Mouse (Mus musculus) cerebellum, adult 11 months (tissue): ENCODE measurements around the gene Tmbim1.
"Not testable (repeated sequence)": the region's sequence is repeated elsewhere in the genome, so short reads cannot be mapped to it uniquely, and the experiment has no call there.

Experiments used
- DNase-seq: peaks from one replicate; pipeline ENCODE4 v3.0.0; 2022

The Tmbim1 gene

DNA sequence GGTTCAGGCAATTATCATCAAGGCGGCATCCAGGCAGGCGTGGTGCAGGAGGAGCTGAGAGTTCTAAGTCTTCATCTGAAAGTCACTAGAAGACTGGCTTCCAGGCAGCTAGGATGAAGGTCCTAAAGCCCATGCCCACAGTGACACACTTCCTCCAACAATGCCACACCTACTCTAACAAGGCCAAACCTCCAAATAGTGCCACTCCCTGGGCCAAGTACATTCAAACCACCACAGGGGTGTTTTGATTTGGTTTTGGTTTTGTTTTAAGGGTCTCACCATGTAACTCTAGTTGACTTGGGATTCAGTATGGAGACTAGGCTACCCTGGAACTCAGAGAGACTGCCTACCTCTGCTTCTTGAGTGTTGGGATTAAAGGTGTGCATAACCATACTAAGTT is at the start of gene Tmbim1:
Gene Tmbim1, minus strand, starts transcription at position 101 of the 400 bp plus-strand sequence.
- DNase-seq: no peak

GRCm38 (mm10) chr1:74353453-74354229 is 48.2 kb upstream of the Tmbim1 start:
- no peak for DNase-seq

DNA sequence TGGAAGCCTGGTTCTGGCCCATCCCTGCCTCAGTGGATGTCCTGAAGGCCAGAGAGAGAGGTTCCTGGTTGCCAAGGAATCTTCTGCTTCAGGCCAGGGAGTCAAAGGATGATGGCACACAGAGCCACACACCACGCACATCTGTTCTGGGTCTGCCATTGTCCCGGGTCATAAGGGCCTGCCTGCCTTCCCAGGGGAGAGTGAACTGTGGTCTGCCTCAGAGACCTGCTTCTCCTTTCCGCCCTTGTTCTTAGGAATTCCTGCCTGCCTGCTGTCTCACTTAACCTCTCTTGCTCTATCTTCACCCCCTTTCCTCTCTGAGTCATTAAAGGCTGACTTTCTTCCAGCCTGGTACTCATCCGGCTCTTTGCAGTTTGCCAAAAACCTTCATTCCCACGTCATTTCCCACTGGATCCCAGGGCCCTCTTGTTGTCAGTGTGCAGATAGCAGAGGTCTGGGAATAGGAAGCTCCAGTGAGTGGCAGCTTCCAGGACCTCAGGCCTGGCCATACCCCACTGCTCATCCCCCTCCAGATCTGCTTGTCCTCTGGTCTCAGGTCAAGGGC is 47.2 kb upstream of the Tmbim1 start:
- DNase-seq: no peak

DNA sequence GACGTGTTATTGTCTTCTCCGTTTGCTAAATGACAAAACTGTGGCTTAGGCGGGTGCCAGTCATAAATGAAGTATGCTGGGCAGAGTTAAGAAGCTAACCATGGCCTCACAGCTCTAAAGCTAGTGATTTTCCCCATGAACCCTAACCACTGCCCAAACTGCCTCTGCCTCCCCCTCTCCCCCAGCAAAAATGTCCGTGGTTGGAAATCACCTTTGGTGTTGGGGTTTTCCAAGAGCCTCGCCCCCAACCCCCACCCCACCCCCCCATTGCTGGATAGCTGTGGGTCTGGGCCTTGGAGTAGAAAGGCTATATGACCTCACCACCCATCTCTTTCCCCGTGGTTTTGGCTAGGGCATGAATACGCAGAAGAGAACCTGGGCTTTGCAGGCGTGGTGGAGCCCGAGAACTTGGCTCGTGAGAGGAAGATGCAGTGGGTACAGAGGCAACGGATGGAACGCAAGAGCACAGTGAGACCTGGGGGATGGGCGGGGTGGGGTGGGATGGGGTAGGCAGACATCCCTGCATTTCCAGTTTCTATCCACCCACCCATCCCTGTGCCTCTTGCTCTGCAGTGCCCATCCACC is 45.9 kb upstream of the Tmbim1 start:
- DNase-seq: no peak

DNA sequence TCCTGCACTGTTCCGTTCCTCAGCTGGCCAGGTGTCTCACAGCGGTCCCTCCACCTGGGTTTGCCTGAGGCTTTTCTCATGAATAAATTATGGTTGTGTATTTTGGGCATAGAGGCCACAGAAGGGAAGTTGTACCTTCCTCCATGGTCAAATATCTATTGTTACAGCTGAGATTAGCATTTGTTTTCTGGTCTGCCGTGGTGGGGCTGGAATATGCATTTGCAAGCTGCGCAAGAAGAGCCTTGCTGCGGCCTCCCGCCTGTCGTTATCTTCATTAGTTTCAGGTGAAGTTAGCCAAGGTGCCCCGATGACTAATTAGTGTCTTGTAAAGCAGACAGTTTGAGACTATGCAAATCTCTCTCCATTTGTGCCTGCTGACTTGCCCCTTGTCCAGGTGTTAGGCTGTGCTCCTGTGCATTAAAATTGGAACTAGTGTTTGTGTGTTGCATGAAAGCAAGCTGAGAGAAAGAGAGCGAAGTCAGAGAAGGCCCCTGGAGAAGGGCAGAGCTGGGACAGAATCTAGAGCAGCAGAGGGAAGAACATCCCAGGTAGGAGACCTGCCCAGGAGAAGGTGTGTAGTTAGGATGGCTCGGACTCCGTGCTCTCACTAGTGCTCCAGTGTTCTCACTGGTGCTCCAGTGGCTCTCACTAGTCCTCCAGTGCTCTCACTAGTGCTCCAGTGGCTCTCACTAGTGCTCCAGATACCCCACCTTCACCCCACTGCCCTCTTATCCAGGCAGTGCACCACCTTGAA is 38.9 kb upstream of the Tmbim1 start:
- no peak for DNase-seq

DNA sequence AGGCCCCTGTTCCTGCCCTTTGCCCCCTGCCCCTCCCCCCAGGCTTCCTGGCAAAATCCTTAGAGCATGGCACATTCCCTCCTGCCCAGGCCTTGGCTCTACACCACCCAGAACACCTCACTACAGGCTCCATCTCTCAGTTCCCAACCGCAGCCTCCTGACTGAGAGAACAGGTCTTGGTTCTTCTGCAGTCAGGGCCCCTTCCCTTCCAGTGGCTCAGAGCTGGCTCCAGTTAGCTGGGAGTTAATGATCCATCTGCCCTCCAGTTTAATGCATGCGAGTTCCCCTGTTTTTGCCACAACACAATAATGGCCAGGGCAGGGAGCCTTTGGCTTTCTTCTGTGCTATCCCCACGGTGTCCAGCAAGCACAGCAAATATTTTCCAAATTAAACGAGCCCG is 37.7 kb upstream of the Tmbim1 start:
- no peak for DNase-seq

DNA sequence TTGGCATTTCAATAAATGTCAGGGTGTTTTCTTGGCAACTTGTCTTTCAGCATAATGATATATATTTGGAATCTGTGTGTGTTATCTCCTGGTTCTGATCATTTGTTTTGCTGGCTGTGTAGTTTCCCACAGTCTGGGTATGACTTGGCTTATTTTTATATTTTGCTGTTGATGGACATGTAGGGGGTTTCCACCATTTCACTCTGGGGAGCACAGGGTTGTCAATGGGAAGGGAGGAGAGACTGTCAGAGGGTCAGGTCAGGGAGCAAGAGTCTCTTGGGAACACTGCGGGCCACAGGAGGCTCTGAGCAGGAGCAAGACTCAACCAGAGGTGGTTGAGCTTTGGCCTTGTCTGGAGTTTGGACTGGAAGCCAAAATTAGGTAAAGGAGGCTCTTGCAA is 36.9 kb upstream of the Tmbim1 start:
- DNase-seq: no peak

DNA sequence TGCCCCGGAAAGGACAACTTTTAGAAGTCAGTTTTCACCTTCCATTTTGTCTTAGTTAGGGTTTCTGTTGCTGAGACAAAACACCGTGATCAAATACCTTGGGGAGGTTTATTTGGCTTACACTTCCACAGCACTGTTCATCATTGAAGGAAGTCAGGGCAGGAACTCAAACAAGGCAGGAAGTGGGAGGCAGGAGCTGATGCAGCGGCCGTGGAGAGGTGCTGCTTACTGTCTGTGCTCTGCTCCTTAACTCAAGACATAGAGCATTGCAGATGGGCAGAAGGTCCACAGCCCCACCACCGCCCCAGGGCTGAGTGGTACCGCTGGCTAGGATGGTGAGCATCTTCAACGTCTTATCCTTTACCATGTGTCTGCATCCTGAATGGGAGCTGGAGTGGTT is 36.5 kb upstream of the Tmbim1 start:
- DNase-seq: no peak

DNA sequence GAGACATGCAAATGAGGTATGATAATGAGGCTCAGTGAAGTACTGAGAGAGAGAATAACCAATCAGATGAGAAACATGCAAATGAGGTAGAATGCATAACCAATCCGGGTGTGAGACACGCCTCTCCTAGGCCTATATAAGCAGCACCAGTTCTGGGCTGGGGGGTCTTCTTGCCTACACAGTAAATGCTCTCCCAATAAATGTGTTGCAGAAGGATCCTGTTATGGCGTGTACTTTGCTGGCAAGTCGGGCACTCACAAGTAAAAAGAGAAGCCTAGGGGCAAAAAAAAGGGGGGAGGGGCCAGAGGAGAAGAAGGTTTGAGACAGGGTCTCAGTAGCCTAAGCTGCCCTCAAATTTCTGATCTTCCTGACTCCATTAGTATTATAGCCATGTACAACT is 35.6 kb upstream of the Tmbim1 start:
- not testable (repeated sequence) for DNase-seq

DNA sequence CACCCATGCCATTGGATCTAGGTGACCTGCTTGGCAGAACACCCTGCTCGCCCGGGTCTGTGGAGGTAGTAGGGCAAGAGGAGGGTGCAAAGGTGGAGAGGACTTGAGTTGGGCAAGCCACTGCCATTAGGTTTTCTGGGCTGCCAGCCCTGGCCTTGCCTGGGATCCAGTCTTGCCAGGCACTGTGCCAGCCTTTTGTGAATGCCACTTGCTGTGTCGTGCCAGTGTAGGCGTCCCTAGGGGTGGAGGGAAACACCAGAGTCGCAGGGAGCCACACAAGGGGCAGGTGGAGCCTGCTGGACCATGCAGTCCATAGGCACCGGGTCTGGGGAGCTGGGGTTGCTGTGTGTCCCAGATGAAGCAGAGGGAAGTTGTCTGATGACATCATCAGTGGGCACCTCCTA is 34.9 kb upstream of the Tmbim1 start:
- DNase-seq: peak; percentile 33

DNA sequence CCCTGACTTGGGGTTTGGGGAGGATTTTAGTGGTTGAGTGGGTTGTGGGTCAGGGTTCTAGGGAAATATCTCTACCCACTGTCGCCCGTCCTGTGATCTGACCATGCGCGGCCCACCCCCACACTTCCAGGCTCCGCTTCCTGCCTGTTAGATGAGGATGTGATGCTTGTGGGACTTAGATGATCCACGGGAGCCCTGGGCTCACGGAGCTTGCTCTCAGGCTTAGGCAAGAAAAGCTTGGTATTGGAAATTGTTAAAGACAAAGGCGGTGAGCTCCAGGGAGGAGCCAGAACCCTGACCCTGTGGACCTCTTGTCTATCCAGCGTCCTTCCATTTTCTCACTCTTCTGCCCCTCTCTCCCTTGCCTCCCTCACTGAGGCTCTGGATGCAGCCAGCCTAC is 34.5 kb upstream of the Tmbim1 start:
- no peak for DNase-seq

GRCm38 (mm10) chr1:74338626-74339025 is 33.2 kb upstream of the Tmbim1 start:
- no peak for DNase-seq

DNA sequence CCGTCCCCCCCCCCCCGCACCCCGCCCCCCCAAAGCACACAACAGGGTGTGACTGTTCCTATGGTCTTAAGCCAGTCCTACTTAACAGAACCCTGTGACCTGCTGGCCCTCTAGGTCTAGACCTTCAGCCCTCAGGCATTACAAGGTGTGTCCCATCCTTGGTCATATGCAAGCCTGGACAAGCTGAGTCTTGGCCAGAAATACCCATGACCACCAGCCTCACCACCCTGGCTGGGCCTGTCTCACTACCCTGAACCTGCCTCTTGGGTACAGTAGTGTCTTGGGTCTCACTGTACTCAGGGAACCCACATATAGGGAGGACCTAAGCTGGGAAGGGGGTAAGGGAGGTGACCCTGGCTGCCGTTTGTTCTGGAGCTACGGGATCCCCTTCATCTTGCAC is 32.6 kb upstream of the Tmbim1 start:
- no peak for DNase-seq

- DNase-seq: no peak
Observed at GRCm38 (mm10) chr1:74337241-74337771, 31.9 kb upstream of the Tmbim1 start.

GRCm38 (mm10) chr1:74335436-74336170 is 30.2 kb upstream of the Tmbim1 start:
- DNase-seq: no peak

- no peak for DNase-seq
Observed at GRCm38 (mm10) chr1:74335033-74335432, 29.6 kb upstream of the Tmbim1 start.

- no peak for DNase-seq
Observed at GRCm38 (mm10) chr1:74334607-74335006, 29.2 kb upstream of the Tmbim1 start.

- peak; percentile 40 for DNase-seq
Observed at GRCm38 (mm10) chr1:74332930-74333329, 27.5 kb upstream of the Tmbim1 start.

DNA sequence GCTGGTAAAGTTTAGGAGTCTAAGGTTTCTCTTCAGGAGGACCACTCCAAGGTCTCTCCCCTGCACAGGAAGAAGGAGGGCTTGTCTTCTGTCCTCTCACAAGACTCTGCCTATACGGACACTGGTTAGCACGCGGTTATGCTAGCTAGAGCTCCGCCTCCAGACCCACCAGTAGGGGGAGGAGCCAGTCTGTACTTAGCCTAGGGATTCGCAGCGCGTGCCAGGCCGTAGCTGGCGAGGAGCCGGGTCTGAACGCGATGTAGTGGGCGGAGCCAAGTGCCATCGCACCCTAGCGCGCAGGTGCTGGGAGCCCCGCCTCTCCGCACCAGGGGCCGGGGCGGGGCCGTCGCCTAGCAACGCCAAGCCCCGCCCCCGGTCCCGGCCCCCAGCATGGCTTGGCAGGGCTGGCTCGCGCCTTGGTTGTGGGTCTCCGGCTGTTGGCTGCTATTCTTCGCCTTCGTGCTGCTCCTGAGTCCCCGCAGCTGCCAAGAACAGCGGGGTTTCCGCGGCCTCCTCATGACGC is 26.9 kb upstream of the Tmbim1 start:
- peak; percentile 95 for DNase-seq

DNA sequence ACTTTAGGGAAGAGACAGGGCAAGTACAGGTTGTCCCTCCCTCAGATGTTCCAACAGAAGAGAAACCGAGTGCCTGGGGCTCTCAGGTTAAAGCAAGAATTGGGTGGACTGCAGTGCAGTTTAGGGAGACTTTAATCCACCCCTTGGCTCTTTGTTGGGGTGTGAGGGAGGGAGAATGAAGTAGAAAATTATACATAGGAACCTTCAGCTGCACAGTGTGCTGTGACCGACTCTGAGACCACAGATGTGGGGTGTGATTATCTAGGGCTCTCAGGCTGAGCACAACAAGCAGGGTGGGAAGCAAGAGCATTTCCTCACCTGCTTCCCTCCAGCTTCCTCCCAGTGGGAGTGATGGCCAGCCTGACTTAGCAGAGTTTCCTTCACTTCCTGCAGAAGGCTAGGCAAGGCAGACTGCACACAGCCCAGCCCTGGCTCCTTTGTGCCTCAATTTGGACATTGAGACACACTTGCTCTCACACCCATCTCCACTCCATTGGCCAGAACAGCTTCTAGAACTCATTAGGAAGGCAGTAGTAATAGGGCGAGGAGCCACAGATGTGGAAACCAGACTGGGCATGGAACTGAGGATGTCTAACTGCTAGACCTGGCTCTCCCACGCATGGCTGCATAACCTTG is 25.7 kb upstream of the Tmbim1 start:
- no peak for DNase-seq

DNA sequence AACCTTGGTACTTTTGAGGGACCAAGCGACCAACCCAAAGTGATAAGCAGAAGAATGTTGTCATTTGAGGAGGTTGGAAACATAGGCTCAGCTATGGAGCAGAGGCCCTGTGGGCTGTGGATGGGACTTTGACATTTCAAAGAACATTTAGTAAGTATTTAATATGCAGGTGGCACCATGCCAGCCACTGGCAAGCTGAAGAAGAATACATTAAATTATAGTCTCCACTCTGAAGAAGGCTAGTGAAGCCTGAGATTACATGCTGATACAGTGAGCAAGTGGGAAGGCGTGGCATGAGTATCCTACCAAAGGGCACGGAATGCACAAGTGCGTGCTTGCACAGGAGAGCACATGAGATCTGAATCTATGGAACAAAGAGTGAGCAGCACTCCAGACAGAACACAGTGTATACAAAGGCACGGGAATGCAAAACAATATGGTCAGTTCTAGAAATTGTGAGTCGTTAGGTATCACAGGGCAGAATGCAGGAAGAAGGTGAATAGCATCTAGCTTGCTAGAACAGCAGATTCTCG is 24.5 kb upstream of the Tmbim1 start:
- DNase-seq: no peak

DNA sequence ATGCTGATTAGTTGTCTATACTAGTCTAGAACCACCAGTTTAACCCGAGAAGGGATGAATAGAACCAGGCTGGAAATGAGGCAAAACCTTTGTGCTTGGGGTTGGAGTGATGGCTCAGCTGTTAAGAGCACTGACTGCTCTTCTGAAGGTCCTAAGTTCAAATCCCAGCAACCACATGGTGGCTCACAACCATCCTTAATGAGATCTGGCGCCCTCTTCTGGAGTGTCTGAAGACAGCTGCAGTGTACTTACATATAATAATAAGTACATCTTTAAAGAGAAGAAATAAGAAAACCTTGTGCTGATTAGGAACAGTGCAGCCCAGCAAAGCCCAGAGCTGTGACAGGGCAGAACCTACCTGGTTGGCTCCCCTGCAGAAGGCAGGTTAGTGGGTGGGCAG is 21.5 kb upstream of the Tmbim1 start:
- DNase-seq: not testable (repeated sequence)
